Mouse (Mus musculus): ENCODE data around the gene Dupd1. TPM values are rescaled to one million over a fixed set of nuclear protein-coding genes. Genes with fewer than 3 reads are reported as not detected.
A peak's percentile ranks its signal among the peaks of the same experiment; 100 is the strongest.

Gene Dupd1
- 0.03 TPM in 1 of 2 replicates, not detected in the other for polyA plus RNA-seq (2012)

DNA sequence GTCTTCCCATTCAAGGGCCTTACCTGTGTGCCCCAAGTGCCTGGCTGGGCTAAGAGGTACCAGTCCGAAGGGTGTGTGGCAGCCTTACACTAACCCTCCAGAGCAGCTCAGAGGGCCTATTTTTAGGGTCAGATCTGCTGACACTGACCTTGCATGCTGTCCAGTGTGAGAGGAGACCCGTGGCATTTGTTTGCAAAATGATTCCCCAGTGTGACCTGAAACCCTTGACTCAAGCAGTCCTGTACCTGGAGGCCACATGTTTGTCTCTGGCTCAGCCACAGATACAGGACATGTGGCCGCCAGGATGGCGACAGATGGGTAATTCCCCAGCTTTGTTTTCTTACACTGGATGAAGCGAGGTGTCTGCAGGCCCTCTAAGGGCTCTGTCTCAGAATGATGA, at the start of gene Dupd1:
TSS of gene Dupd1 (minus strand) at position 91 of the 400 bp plus-strand sequence.
- TF ChIP-seq TAL1 (IDR thresholded peaks at IDR 0.05; ENCODE audit: low read length) (no peak), GATA1 (IDR thresholded peaks at IDR 0.05; ENCODE audit: low read length) (no peak)

DNA sequence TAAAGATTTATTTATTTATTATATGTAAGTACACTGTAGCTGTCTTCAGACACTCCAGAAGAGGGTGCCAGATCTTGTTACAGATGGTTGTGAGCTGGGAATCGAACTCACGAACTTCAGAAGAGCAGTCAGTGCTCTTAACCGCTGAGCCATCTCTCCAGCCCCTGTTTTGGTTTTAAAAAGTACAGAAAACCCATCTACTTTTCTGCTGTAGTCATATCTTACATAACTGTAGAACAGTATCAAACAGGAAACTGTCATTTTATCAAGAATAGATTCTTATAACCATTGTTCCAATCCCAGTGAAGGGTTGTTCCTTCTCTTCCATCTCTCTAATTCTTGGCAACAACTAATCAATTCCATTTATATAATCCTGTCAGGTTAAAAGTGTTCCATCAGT, 49.4 kb upstream of the Dupd1 start:
- H3K4me1 ChIP-seq (ENCODE audit: control insufficient read depth), result peaks cover 49% of the 10 kb centered on the region
- H3K9me3 ChIP-seq (ENCODE audit: control insufficient read depth, low read length), result no peaks in the 10 kb centered on the region
- H3K27me3 ChIP-seq (ENCODE audit: control insufficient read depth), result no peaks in the 10 kb centered on the region
- H3K4me3 ChIP-seq (replicated peaks), result no peak overlapping the region
- H3K36me3 ChIP-seq (ENCODE audit: control insufficient read depth), result peaks cover 2% of the 10 kb centered on the region
- no peak for TF ChIP-seq GATA1 (IDR thresholded peaks at IDR 0.05; ENCODE audit: low read length)
- no peak for TF ChIP-seq TAL1 (IDR thresholded peaks at IDR 0.05; ENCODE audit: low read length)

More for the DNA sequence above, at the start of gene Dupd1:
- Histone ChIP-seq H3K4me3 (replicated peaks) (no peak within 1 kb of the TSS), H3K27me3 (ENCODE audit: control insufficient read depth) (no peaks in the 10 kb centered on the region), H3K36me3 (ENCODE audit: control insufficient read depth) (no peaks in the 10 kb centered on the region), H3K4me1 (ENCODE audit: control insufficient read depth) (no peaks in the 10 kb centered on the region), H3K9me3 (ENCODE audit: control insufficient read depth, low read length) (no peaks in the 10 kb centered on the region)

DNA sequence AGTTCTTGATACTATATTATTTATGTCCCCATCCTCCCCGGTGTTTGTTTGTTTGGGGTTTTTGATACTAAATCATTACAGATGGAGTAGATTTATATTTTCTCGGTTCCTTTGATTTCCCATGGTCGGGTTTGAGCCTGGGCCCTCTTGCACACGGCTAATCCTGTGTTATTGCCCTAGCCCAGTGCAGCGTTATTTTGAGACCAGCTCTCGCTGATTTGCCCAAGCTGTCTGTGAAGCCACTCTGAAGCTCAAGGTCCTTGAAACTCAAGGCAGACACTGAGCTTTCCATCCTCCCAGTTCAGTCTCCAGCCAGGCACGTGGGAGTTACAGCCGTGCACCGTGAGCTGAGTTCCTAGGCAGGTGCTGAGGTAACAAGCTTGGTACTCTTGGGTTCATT, 47.2 kb upstream of the Dupd1 start:
- Histone ChIP-seq H3K4me3 (replicated peaks) (no peak overlapping the region), H3K9me3 (ENCODE audit: control insufficient read depth, low read length) (no peaks in the 10 kb centered on the region), H3K4me1 (ENCODE audit: control insufficient read depth) (peaks cover 52% of the 10 kb centered on the region), H3K36me3 (ENCODE audit: control insufficient read depth) (no peaks in the 10 kb centered on the region; the same call in 1 of the 2 replicates), H3K27me3 (ENCODE audit: control insufficient read depth) (no peaks in the 10 kb centered on the region)
- no peak for TF ChIP-seq TAL1 (IDR thresholded peaks at IDR 0.05; ENCODE audit: low read length)
- no peak for TF ChIP-seq GATA1 (IDR thresholded peaks at IDR 0.05; ENCODE audit: low read length)

DNA sequence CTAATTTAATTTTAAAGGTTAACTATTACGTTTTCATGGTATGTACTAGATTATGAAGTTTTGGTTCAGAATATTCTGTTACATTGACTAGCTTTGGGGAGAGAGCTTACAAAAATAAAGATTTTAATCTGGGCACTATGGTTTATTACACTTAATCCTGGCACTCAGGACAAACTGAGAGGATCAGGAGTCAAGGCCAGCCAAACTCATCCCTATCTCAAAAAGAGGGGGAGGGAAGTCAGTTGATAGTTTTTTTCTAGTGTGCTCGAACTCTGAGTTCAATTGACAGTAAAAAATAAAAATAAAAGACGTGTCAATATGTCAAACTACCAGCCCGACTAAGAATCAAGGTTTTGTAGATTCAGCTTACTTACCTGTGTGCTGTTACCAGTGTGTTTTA, 39.0 kb upstream of the Dupd1 start:
- Histone ChIP-seq H3K9me3 (ENCODE audit: control insufficient read depth, low read length) (no peaks in the 10 kb centered on the region), H3K4me1 (ENCODE audit: control insufficient read depth) (peaks cover 77% of the 10 kb centered on the region), H3K27me3 (ENCODE audit: control insufficient read depth) (no peaks in the 10 kb centered on the region)

DNA sequence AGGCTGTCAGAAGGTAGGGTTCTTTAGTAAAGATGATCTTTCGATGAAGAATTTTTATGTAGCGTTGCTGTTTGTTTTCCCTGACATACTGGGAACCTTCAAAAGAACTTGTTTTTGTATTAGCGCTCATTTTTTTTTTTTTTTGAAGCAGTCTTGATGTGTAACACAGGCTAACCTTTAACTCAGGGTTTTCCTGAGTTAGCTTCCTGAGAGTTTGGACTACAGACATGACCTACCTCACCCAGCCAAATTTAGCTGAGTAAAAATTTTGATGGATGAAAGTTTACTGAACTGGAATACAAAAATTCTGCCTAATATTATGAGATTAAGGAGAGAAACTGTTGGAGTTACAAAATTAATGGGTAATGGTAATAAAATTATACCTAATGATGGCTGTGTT, 38.0 kb upstream of the Dupd1 start:
- Histone ChIP-seq H3K4me1 (ENCODE audit: control insufficient read depth) (peaks cover 76% of the 10 kb centered on the region), H3K4me3 (replicated peaks) (no peak overlapping the region), H3K9me3 (ENCODE audit: control insufficient read depth, low read length) (no peaks in the 10 kb centered on the region)

More for the DNA sequence above, 39.0 kb upstream of the Dupd1 start:
- Histone ChIP-seq H3K36me3 (ENCODE audit: control insufficient read depth) (no peaks in the 10 kb centered on the region), H3K4me3 (replicated peaks) (no peak overlapping the region)
- TF ChIP-seq GATA1 (IDR thresholded peaks at IDR 0.05; ENCODE audit: low read length), result no peak
- no peak for TF ChIP-seq TAL1 (IDR thresholded peaks at IDR 0.05; ENCODE audit: low read length)

DNA sequence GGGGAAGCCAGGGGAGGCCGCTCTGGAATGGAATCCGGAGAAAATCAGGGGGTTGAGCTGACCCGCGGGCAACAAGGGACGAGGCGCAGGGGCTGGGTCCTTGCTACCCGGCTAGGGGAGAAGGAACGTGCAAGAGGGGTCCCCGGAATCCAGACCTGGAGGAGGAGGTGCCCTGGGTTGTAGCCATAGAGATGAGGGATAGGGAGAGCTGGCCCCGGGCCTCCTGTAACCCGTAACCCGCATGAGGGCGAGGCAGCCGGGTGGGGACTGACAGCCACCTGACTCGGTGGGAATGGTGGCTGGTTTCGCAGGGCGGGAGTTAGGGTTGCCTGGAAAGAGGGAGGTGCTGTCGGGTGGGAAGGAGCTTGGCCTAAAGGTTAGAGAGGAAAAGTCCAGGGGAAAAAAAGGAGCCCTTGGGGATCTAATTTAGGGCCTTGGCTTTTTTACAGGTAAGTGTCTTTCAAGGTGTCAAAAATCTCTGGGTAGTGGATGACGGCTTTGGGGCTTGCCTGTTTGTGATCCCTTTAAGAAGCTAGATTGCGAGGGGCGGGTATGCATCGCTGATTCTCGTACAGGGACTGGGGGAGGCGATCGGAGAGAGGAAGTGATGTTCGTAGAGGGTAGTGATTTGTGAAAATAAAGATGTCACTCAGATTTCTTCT, 36.6 kb upstream of the Dupd1 start, which contains the start of gene Dusp13:
TSS of gene Dusp13 (minus strand) at position 301 of the 662 bp plus-strand sequence.
- Histone ChIP-seq H3K4me1 (ENCODE audit: control insufficient read depth) (peaks cover 70% of the 10 kb centered on the region), H3K27me3 (ENCODE audit: control insufficient read depth) (no peaks in the 10 kb centered on the region), H3K4me3 (replicated peaks) (peak within 1 kb of the TSS; percentile 95), H3K36me3 (ENCODE audit: control insufficient read depth) (no peaks in the 10 kb centered on the region), H3K9me3 (ENCODE audit: control insufficient read depth, low read length) (no peaks in the 10 kb centered on the region)
- no peak for TF ChIP-seq GATA1 (IDR thresholded peaks at IDR 0.05; ENCODE audit: low read length)
- TF ChIP-seq TAL1 (IDR thresholded peaks at IDR 0.05; ENCODE audit: low read length), result no peak

More for the DNA sequence above, 38.0 kb upstream of the Dupd1 start:
- Histone ChIP-seq H3K27me3 (ENCODE audit: control insufficient read depth) (no peaks in the 10 kb centered on the region), H3K36me3 (ENCODE audit: control insufficient read depth) (no peaks in the 10 kb centered on the region)
- TF ChIP-seq TAL1 (IDR thresholded peaks at IDR 0.05; ENCODE audit: low read length), result no peak
- TF ChIP-seq GATA1 (IDR thresholded peaks at IDR 0.05; ENCODE audit: low read length), result no peak

DNA sequence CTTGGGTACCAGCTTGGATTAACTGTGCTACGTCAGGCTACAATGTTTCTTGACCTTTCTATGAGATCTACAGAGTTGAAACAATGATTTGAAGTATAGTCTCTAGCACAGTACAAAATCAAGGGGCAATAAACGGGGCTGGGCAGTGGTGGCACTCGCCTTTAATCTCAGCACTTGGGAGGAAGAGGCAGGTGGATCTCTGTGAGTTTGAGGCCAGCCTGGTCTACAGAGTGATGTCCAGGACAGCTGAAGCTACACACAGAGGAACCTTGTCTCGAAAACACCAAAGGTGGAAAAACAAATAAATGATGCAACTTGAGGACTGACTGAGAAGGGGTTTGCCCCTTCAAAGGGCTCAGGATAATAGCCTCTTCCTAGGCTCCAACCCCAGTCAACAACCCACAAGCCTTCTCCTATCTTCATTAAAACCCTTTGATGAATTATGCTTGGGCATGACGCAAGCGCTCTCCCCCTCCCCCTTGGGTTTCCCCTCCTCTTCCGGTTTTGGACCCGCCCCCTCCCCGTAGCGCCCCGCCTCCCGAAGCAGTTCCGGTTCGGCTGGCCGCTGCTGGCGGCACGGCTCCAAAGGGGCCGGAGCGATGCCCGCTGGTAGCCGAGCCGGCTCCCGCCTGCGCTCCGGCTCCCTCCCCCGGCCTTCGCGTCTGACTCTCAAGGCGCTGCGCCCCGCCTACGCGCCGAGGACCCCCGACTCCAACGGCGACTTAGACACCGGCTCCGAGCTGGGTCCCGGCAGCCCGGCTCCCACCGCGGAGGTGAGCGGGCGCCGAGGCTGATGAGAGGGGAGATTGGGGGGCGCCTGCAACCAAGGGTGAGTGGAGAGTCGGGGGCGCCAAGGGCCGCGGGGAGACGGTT, 35.9 kb upstream of the Dupd1 start, which contains the start of gene Samd8:
TSS of gene Samd8 (plus strand) at position 524 of the 873 bp plus-strand sequence.
- peaks cover 62% of the 10 kb centered on the region for H3K4me1 ChIP-seq (ENCODE audit: control insufficient read depth)
- H3K36me3 ChIP-seq (ENCODE audit: control insufficient read depth), result no peaks in the 10 kb centered on the region
- TF ChIP-seq GATA1 (IDR thresholded peaks at IDR 0.05; ENCODE audit: low read length) (no peak), TAL1 (IDR thresholded peaks at IDR 0.05; ENCODE audit: low read length) (no peak)
- no peaks in the 10 kb centered on the region for H3K9me3 ChIP-seq (ENCODE audit: control insufficient read depth, low read length)
- H3K27me3 ChIP-seq (ENCODE audit: control insufficient read depth), result no peaks in the 10 kb centered on the region
- H3K4me3 ChIP-seq (replicated peaks), result peak within 1 kb of the TSS; percentile 95

DNA sequence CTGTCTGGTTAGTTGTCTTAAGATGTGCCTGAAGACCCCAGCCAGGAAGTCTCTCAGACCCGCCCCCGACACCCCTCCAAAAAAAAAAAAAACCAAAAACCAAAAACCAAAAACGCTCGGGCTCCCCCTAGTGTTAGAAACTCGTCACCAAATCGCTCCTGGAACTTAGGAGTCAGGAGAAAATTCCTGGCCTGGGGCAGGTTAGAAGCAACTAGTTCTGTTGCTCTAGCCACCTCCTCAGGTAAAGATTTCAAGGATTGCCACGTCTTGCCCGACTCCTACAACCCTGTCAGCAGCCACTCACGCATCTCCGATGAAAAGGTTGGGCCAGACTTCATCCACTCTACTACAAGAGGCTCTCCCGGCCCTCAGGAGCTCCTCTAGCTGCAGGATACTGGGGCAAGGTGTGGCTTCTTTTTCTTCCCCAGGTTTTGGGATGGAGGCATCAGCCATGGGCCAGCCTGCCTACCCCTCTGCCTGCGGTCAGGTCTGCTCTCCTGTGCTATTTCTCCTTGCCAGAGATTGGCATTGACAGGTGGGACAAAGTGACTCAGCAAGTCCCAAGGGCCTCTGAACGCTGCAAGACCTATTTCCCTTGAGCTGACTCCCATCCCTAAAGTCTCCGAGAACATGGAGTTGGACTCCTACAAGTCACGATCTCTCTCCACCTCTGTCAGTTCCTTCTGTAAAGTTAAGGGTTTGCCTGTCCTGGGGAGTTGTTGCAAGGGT, 33.9 kb upstream of the Dupd1 start:
- Histone ChIP-seq H3K4me3 (replicated peaks) (no peak overlapping the region), H3K9me3 (ENCODE audit: control insufficient read depth, low read length) (no peaks in the 10 kb centered on the region), H3K36me3 (ENCODE audit: control insufficient read depth) (no peaks in the 10 kb centered on the region), H3K4me1 (ENCODE audit: control insufficient read depth) (peaks cover 50% of the 10 kb centered on the region), H3K27me3 (ENCODE audit: control insufficient read depth) (no peaks in the 10 kb centered on the region)
- no peak for TF ChIP-seq GATA1 (IDR thresholded peaks at IDR 0.05; ENCODE audit: low read length)

Data from erythroblast, embryonic 14.5 days (primary cell).